Mouse (Mus musculus) telencephalon, adult 2 months (tissue): ENCODE data around the gene Cnpy1.

Source experiments
- DNase-seq: peaks from one replicate; pipeline ENCODE4 v3.0.0-alpha.2; 2011; ENCODE audit warnings: low read depth, low spot score

The Cnpy1 gene

GRCm38 (mm10) chr5:28165358-28166255 lies 80.0 kb downstream of the Cnpy1 start, which contains the start of gene En2:
Gene En2 (plus strand): TSS chr5:28165694.
- DNase-seq: no peak

- DNase-seq: no peak
Measured at GRCm38 (mm10) chr5:28163926-28164325, 81.7 kb downstream of the Cnpy1 start.

DNA sequence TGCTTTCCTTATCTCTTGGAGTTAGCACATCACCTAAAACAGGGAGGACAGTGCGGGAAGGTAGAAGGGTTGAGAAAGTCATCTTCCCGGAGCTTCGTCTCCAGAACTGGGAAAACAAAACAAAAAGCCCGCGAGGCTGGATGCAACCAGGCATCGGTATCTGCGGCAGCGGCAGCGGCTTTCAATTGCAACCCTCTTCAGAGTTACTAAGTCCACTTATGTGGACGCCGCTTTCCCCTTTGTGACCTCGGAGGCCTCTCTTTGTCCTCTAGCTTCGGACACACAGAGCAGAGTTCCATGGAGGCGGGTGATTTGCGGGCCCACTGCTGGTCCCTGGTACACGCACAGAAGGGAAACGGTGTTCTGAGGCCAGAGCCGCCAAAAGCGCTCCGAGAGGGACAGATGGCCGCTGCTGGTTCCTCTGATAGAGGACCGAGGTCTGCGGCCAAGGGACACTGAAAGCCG lies 83.6 kb downstream of the Cnpy1 start:
- DNase-seq: no peak

DNA sequence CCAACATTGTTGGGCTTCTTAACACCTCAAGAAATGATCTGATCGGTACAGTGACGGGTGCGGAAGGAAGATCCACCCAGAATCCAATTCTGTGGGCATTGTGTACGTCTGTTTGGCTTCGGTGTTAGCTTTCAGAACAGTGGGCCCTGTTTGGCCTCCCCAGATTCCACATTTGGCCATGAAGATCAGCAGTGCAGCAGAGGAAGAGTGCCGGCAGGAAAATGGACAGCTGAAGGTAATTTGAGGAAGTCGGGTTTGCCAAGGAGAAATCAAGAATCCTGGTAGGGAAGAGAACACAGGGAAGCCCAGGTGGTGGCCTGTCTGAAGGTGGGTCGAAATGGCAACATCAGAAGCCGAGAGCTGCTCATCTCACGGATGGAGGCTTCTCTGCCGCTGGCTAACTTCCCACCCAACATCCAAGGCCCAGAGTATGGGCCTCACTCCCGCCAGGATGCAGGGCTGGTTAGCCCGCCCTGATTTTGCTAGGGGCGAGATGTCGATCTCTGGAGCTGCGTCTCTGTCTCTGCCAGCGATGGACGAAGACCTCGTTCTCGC lies 84.1 kb downstream of the Cnpy1 start:
- DNase-seq: no peak

GRCm38 (mm10) chr5:28159891-28160470 lies 85.6 kb downstream of the Cnpy1 start:
- DNase-seq: no peak

- DNase-seq: no peak
Measured at GRCm38 (mm10) chr5:28159072-28159458, 86.5 kb downstream of the Cnpy1 start.

DNA sequence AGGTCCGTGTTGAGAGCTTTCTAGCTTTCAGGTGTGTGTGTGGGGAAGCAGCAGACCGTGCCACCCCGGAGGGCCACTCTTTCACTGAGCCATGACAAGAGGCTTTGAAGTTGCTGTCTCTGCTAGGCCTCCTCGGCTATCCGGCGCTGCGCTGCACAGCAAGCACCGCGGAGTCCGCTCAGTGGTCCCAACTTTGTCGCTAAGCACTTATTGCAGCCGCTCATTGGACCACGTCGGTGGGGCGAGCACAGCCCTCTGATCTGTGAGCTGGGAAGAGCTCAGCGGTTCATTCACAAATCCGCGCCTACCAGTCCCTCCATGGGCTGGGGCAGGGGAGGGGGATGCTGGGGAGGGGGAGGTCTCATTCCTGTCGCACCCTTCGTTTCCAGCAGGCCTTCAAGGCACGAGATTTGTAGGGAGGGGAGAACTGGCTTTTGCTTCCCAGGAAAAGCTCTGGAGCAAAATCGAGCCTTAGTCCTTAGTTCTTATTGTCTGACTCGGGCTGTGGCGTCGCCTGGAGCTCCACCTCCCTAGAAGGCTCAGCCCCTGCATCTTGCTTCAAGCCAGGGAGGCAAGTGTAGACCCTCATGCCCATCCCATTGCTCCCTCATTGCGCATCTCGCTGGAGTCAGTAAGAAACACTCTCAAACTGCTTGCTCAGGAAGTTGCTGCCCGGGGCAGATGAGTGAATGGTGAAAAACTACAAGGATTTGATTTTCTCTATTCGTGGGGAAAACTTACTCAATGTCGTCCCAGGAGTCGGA lies 87.1 kb downstream of the Cnpy1 start:
- no peak for DNase-seq

DNA sequence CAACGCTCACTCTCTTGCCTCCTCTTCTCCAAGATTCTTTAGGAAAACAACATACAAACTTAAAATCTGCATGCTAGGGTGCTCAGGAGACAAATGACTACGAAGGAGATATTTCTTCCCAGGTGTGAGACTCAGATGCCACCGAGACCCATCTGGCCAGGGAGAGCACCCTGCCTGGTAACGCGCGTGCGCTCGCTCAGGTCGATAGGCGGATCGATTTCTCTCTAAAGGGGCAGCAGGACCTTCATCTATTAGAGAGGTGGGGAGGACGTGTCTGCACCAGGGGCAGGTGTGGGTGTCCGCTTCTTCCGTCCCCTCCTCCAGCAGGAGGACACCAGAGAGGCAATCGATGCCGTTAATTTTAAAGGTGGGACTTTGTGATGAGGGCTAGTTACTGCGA lies 87.8 kb downstream of the Cnpy1 start:
- no peak for DNase-seq

- DNase-seq: no peak
Measured at GRCm38 (mm10) chr5:28157044-28157730, 88.4 kb downstream of the Cnpy1 start.
